Mouse (Mus musculus) urinary bladder, postnatal 25 days (tissue): ENCODE results near the gene Hsbp1.
"Not testable (repeated sequence)": the region's sequence is repeated elsewhere in the genome, so short reads cannot be mapped to it uniquely, and the experiment has no call there.

ENCODE experiments used
- DNase-seq: peaks from one replicate; pipeline ENCODE4 v3.0.0; 2022; ENCODE audit warnings: low spot score

Gene Hsbp1

DNA sequence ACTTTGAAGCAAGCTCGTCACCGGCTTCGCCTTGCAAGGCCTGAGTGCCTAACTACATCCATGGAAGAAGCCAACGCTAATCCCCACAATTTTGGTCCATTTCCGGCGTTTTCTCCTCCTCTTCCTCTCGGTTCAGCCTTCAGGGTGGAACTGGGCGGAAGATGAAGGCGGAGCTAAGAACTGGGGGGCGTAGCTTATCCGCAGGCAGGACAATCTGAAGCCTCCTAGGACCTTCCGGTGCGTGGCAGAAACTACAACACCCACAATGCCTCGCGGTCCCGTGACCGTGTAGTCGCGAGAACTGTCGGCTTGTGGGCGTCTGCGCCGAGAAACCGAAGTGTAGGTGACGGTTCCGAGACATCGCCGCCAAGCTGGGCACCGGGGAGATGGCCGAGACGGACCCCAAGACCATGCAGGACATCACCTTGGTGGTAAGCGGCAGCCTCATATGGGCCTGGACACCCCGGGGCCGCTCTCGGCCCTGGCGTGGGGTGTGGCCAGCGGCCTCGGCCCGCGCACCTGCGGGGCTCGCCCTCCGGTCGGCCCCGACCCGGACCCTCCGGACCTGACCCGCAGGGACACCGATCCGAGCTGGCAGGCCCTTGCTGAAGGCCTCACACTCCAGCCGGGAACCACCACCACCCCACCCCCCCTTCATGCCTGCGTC lies at the start of gene Hsbp1:
Gene Hsbp1 (plus strand): TSS at position 299 of the 667 bp plus-strand sequence.
- DNase-seq, result peak; percentile 94

DNA sequence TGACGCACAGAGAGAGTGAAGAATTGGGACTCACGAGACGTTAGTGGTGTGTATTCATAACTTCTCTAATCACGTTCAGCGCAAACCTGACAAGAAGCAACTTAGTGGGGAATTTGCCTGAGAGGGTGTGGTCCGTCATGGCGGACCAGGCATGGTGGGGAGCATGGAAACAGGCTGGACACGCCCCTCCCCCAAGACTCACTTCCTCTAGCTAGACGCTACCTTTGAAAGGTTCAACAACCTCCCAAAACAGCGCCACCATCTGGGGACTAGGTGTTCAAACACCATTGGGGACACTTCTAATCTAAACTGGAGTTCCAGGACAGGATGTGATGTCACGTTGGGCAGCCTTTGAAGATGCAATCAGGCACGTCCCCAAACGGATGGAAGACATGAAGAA lies 48.8 kb upstream of the Hsbp1 start:
- DNase-seq, result no peak

DNA sequence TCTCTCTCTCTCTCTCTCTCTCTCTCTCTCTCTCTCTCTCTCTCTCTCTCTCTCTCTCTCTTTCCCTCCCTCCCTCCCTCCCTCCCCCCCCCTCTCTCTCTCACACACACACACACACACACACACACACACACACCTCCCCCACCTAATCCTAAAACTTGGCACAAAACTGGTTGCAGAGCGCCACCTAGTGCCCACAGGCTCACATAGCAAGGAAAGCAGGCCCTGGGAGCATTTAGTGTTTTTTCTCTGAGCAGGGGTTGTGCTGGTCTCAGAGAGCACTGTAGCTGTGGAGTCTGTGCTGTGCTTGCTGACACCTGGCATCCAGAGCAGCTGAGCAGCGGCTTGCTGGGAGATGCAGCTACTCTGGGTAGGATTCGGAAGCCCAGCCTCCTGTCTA lies 46.5 kb upstream of the Hsbp1 start:
- peak; percentile 19 for DNase-seq

DNA sequence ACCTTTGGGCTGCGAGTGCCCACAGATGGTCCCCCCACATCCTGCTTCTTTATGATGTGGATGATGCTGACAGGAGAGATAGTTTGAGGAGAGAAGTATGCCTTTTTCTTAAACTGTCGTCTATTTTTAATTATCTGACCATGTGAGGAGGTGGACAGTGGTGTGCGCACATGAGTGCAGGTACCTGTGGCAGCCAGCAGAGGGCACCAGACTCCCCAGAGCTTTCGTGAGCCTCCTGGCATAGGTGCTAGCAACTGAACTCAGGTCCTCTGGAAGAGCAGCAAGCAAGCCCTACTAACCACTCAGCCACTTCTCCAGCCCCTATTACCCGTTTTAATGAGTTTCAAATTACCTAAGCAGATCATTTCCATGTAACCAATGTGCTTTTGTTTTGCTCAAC lies 44.0 kb upstream of the Hsbp1 start:
- no peak for DNase-seq

DNA sequence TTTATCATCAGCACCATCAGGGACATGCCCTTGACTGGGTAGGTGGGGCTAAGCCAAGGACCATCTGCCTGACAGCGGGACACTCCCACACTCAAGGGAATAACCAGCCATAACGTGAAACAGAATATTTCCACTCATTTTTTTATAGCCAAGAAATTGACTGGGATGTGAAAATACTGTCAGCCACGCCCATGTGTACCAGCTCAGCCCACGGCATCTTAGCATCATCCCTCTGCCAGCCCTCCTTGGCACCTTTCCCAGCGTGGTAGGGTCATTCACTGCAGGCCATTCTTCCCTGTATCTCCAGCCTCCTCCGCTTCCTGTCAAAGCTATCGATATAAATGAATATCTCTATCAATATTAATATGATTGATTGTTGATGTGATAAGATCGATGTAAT lies 40.1 kb upstream of the Hsbp1 start:
- DNase-seq, result no peak

DNA sequence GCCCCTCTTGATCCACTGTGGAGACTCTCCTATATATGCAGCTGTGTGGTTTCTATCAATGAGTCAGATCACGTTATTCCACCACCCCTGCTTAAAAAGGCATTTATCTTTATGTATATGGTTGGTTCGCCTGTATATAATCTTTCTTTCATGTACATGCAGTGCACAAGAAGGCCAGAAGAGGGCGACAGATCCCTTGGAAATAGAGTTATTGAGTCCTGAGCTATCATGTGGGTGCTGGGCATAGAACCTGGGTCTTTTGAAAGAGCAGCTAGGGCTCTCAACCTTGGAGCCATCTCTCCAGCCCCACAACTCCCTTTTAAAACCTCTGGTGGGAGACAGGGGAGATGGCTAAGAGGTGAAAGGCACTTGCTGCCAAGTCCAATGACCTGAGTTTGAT lies 32.9 kb upstream of the Hsbp1 start:
- peak; percentile 5 for DNase-seq

DNA sequence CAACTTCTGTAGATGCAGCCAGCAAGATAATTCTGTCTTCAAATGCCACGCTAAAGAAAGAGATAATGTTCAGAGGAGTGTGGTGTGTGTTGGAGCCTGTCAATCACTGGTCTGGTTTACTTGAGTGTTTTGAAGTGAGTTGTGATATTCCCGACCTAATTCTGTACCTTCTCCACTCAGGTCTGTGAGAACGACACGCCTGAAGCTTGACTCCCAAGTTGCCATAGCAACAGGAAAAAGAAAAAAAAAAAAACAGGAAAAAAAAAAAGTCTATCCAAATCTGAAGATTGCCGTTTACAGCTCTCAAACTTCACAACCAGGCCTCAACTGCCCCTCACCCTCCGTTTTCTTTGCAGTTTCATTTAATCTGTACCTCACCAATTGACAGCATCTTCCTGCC lies 21.1 kb upstream of the Hsbp1 start:
- no peak for DNase-seq

DNA sequence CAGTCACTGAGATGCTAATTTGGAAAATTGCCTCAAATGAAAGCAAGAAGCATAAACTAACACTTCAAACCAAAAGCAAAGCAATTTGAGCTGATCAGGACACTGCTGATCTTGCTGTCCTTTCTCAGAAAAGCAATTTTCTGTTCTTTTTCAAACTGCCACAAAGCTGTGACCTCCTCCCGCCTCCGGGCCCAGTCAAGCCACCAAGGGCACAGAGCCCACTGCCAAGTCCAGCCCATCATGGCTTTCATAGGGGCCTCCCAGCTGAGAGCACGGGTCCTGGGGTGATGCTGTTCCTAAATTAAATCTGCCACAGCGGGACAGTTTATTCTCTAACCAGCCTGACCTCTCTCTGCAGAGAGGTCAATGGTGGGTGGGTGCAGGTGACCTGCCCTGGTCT lies 4.7 kb upstream of the Hsbp1 start:
- no peak for DNase-seq

DNA sequence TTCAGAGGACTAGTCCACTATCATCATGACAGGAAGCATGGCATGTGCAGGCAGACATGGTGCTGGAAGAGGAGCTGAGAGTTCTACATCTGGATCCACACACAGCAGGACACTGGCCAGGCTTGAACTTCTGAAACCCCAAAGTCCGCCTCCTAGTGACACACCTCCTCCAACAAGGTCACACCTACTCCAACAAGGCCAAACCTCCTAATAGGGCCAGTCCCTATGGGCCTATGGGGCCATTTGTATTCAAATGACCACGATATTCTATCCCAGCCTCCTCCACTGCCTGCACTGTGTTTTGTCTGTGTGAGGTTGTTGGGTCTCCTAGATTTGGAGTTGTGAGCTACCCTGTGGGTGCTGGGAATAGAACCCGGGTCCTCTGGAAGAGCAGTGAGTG lies 682 bp upstream of the Hsbp1 start:
- no peak for DNase-seq

DNA sequence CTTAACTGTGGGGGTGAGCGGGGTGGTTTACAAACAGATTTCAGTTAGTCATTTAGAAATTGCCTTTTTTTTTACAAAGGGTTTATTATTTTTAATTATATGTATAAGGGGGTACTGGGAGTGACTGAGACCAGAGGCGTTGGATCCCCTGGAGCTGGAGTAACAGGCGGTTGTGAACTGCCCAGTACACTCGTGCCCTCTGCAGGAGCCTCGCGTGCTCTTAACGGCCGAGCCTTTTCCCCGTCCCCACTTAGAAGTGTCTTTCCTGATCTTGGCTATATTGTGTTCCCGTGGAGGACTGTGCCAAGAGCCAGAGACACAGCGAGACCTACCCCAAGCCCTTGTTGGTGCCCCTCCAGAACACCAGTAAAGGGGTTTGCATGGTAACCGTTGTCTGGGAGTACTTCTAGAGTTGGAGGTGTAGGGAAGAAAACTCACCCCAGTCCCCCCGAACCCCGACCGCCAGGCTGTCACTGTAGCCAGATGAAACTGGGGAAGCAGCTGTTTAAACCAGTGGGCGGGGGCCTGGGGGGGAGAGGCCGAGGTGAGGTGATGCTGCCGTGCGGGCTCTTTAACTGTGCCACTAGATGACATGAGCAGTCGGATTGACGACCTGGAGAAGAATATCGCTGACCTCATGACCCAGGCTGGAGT lies 868 bp downstream of the Hsbp1 start:
- no peak for DNase-seq

DNA sequence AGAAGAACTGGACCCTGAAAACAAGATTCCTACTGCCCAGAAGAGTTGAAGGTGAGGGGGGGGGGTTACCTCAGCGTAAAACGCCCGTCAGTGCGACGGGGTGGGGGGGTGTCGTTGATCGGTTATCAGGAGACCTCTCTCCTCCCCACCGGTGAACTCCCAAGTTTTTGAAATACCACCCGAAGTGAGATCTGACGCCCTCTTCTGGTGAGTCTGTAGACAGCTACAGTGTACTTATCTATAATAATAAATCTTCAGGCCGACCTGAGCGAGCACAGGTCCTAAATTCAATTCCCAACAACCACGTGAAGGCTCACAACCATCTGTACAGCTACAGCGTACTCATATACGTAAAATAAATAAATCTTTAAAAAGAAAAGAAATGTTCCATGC lies 1.4 kb downstream of the Hsbp1 start:
- DNase-seq, result no peak

DNA sequence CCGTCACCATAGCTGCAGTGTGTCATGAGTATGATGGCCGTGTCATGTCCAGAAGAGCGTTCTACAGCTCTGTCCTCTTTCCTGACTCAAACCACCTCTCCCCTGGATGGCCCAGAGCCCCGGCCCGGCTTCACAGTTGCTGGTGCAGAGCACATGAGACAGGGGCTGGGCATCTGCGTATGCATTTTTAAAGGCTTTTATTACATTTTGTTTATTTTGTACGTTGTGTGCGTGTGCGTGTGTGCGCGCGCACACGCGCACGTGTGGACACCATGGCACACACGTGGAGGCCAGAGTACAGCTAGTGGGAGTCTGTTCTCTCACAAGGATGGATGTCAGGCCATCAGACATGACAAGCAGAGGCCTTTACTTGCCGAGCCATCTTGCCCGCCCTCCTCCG lies 7.4 kb downstream of the Hsbp1 start:
- no peak for DNase-seq

DNA sequence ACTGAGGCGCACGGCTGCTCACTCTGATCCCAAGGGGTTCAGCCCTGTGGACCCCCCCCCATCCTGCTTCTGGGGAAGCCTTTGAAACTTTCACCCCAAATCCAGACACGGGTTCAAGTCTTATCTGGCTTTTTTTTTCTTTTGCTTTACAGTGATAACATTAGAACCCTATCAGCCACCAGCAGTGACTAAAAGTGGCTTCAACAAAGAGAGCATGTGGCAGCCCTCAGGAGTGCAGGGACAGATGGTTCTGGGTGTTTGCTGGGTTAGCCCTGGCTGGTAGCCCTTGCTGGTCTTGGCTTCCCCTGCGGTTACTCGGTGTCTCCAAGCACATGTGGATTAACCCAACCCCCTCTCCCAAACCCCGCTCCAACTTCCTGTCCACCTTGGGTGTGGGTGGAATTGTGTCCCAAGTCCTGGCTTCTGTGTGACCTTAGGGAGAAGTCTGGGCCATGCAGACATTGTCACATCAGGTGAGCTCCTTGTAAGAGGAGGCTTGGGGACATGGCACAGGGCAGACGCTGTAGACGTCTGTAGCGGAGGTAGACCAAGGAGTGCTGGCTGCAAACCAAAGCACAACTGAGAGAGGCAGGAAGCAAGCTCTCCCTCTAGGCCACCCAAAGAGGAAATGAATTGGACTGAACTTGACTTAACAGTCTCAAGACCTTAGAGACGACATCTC lies 8.8 kb downstream of the Hsbp1 start:
- DNase-seq, result no peak

DNA sequence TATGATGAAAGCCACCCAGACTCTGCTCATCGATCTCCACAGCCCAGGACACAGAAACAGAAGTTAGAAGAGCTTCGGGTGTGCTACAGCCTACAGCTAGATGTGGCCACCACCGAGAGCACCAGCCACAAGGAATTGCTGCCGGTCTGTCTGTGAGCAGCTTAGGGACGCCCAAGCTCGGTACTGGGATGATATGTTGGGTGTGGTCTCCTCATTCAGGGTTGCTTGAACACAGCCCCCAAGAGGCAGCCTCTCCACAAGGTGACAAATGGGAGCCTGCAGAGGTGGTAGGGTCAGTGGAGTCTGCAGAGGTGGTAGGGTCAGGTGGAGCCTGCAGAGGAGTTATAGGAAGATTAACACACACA lies 9.4 kb downstream of the Hsbp1 start:
- DNase-seq, result no peak

DNA sequence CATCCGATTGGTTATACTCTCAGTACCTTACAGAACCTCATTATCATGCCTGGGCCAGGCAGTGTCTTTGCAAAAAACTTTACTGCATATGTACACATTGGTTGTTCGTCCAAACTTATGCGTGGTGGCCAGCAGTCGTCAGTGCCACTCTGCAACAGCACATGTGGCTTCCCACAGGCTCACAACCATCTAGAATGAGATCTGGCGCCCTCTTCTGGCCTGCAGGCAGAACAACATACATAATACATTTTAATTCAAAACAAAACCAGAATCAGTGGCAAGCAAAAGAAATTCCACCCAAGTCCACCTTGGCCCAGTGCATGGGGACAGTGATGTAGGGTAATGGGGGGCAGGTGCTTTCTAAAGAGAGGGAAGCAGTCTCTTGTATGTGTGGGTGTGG lies 12.3 kb downstream of the Hsbp1 start:
- DNase-seq, result not testable (repeated sequence)

DNA sequence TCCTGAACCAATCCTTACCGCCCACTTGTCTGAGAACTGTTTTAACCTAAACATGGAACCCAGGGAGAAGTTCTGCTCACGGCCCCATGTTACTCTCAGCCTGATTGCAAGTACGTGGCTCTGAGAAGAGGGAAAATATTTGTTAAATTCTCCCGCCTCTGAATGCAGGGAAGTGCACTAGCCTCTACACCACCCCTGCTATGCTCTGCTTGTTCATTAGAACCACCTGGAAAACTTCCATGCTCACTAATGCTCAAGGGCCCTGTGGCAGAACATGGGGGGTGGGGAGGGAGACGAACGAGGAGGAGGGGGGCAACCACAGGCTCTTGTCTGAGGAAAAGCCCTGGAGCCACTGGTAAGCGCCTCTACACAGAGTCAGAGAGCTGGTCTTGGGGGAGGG lies 13.9 kb downstream of the Hsbp1 start:
- DNase-seq, result no peak

DNA sequence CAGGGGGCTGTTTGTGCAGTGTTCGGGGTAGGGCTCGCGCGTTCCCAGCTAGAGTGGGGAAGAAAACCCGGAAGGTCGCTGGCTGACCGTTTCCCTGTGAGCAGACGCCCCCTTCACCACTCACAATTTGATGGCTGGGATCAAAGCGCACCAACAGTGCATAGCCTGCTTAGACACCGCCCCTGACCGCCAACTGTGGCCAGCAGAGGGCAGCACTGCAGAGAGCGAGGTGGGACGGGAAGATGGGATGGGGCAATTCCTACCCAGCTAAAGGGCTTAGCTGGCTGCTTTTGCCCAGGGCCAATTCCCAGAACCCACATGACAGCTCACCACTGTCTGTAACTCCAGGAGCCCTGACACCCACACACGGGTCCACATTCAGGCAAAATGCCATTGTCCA lies 14.5 kb downstream of the Hsbp1 start:
- peak; percentile 61 for DNase-seq

DNA sequence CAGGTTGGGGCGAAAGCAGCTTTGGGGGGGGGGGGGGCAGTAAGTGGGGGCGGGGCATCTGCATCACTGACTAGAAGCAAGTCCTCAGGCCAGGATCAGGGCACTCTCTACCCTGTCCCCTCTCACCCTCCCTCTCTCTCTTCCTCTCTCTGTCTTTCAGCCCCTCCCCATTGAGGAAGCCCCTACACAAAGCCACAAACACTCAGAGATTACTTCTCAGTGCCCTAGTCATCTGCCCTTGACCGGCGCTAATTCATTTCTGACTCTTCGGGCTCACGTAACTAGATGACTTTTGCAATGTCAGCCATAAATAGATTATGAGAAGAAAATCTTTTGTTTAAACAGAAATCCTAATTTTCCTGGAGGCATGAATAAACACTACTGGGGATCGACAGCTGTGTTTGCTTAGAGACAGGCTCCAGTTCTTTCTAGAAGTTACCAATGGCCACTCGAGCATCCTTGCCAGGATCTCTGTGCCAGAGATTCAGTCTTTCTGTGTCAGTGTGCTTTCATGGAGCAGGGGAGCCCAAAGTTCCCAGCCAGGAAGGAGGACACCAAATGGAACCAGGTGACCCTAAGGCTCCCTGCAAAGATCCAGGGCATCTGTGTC lies 16.5 kb downstream of the Hsbp1 start:
- no peak for DNase-seq

DNA sequence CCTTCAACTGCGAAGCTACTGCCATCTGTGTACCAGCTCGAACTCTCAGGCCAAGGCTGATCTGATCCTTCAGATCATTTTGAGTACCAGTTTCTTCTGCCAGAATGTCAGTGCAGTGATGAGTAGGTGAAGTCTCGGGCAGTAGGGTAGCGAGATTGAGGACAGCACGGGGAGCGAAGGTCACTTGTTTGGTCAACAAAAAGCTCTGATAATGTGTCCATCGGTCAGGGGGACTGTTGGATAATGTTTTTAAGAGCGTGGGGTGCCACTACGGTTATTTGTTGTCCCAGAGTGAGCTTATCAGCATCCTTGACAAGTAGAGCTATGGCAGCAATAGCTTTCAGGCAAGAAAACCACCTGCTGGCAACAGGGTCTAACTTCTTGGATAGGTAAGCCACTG lies 30.4 kb downstream of the Hsbp1 start:
- DNase-seq, result not testable (repeated sequence)

DNA sequence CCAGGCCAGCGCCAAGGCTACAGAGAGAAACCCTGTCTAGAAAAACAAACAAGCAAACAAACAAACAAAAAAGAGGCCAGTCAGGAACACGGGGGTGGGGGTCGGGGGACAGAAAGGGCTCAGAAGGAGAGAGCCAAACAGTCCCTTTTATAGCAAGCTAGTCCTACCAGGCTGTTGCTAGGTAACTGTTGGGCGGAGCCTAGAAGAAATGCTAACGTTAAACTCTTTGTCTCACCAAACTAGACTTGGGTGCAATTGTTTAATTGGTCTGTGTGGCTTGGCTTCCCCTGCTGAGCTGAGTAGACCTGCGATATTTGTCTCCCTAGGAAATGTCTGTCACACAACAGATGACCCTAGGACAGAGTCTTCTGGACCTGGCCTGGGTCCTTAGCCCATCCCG lies 34.2 kb downstream of the Hsbp1 start:
- DNase-seq, result no peak

DNA sequence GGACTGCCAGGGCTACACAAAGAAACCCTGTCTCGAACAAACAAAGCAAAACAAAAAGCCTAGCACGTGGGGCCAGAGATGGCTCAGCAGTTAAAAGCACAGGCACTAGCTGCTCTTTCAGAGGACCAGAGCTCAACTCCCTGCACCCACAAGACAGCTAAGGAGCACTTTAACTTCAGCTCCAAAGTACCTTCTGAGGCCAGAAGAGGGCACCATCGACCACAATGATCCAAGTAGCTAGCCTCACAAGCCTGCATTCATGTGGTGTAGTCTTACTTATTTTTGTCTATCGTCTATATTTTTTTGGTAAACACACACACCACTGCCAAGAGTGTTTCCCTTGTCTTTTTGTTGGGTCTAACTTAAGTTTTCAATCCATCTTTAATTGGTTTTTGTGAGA lies 36.3 kb downstream of the Hsbp1 start:
- DNase-seq, result no peak

DNA sequence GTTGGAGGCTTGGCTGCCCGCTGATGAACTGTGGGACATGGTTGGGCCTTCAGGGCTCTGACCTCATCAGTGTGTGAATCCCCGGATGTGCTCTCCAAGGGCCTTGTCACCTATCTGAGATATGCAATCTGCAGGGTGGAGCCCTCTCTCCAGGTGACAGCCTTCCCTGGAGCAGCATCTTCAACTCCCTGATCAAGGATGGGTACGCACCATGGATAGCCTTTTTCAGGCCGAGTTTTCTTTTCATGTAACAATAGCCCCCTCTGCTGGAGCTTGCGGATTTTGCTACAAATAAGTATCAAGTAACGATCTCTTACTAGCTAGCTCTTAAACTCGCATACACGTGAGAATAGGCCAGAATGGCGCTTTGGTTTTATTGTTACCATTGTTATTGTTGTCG lies 40.2 kb downstream of the Hsbp1 start:
- DNase-seq, result peak; percentile 59

DNA sequence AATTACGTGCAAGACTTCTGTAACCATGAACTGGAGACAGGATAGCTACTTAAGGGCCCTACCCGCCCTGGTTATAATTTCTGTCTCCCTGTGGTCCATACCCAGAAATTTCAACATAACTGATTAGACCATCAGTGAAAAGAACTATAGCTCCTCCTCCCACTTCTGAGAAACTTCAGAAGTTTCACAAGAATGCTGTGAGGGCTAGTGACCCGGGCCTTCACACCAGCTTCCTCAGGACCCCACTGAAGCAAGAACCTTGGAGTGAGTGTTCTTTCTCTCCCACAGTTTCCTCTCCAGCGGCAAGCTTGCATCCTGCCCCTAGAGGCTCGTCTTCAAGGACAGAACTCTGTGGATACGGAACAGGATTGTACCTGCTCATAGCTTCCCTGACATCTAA lies 41.6 kb downstream of the Hsbp1 start:
- no peak for DNase-seq
